8 mouse cellular contexts compared by ENCODE assay signal in genomic region chr4:139230376-139231120, GRCm38 (mm10). TPM values are rescaled to one million over a fixed set of nuclear protein-coding genes. Genes with fewer than 3 reads are reported as not detected.
DNase-seq lines count a peak whose midpoint lies in the region; ATAC-seq and TF ChIP-seq lines count a peak whose summit lies in the region.

No protein-coding gene starts in this region.

- peak; percentile 46 to 63 for DNase-seq in lung, adult 18-20 months
- no peak for DNase-seq in lung, postnatal 25 days (ENCODE audit: low spot score)
- peak; percentile 63 for DNase-seq in embryo, embryonic 10.5 days (ENCODE audit: low spot score)
- DNase-seq in kidney, postnatal 14 days, result peak; percentile 73
- no peak for DNase-seq in left cerebral cortex, postnatal 36 days (ENCODE audit: low spot score in 2 of 2)
- DNase-seq in gastrocnemius, adult 18-20 months (ENCODE audit: low spot score), result no peak
- no peak for DNase-seq in cerebellum, adult 2 months

- peaks cover 15% of the 10 kb centered on the region for H3K4me1 ChIP-seq in cerebellum, adult 2 months (ENCODE audit: control insufficient read depth, insufficient read depth, low read length)

- no peak overlapping the region for H3K27ac ChIP-seq in cerebellum, adult 2 months (ENCODE audit: insufficient read depth, low read length)

- H3K27me3 ChIP-seq in cerebellum, adult 2 months (ENCODE audit: control insufficient read depth, insufficient read depth, low read length), result no peaks in the 10 kb centered on the region

- ATAC-seq in neutrophil, adult 5-6 weeks (ENCODE audit: extremely low read depth, insufficient number of reproducible peaks, low FRiP score, poor library complexity, severe bottlenecking), result peak; percentile 27; the same call in 1 of the 2 replicates

- TF ChIP-seq CTCF in cerebellum, adult 2 months (IDR thresholded peaks at IDR 0.05; ENCODE audit: borderline replicate concordance, insufficient read depth, low read depth, low read length), result no peak

- no peak for TF ChIP-seq POLR2A in cerebellum, adult 2 months (IDR thresholded peaks at IDR 0.05; ENCODE audit: borderline replicate concordance, insufficient read depth, low read length)

- 58% methylated on average over 11 of the region's 11 CpGs for WGBS in cerebellum, adult 2 months

- intact Hi-C loops in left cerebral cortex, postnatal 36 days (cut with DNase I), result no loop called here

- H3K4me3 ChIP-seq in cerebellum, adult 2 months (replicated peaks; ENCODE audit: insufficient read depth, low read depth, low read length), result no peak overlapping the region

RNA-seq across cellular contexts. Expression of gene Capzb, which starts 37.8 kb away (rescaled TPM):
- total RNA-seq in neutrophil, adult 5-6 weeks (2017), result 169 and 180 TPM in 2 replicates
- total RNA-seq in left cerebral cortex, postnatal 36 days (2021), result 100 to 1,000 TPM; 343 to 354 TPM
- 100 to 1,000 TPM; 416 to 422 TPM for total RNA-seq in gastrocnemius, adult 18-20 months (2021)
- polyA plus RNA-seq in cerebellum, adult 2 months (2012; rRNA removed), result 199 and 220 TPM in 2 replicates

Comparison
In these comparisons a context has a peak if more than half of its experiments do, and no peak if none do; other contexts are left out.
1. DNase-seq: peak in lung, adult 18-20 months (2 of 2), embryo, embryonic 10.5 days (single experiment) and kidney, postnatal 14 days (single experiment); none in lung, postnatal 25 days (single experiment), left cerebral cortex, postnatal 36 days (0 of 2), gastrocnemius, adult 18-20 months (single experiment) and cerebellum, adult 2 months (0 of 2).